ENCODE assay signal across 19 mouse cellular contexts in genomic region chr12:24662131-24662530, GRCm38 (mm10). TPM values are rescaled to one million over a fixed set of nuclear protein-coding genes. Genes with fewer than 3 reads are reported as not detected.
"Had no signal": no experiment of that assay in that cellular context is flagged by ENCODE, and none has a peak within 500 bp of the region (broad histone marks: within the 10 kb centered on the region; RNA-seq: fewer than 3 reads in every experiment).

No protein-coding gene starts in this region.

- H3K27me3 ChIP-seq: liver, embryonic 15.5 days; midbrain, embryonic 12.5 days; neural tube, embryonic 13.5 days; neural tube, embryonic 15.5 days; stomach, embryonic 15.5 days had no signal

- H3K27ac ChIP-seq: liver, embryonic 15.5 days; midbrain, embryonic 10.5 days; midbrain, embryonic 12.5 days; neural tube, embryonic 13.5 days; neural tube, embryonic 15.5 days; stomach, embryonic 15.5 days; stomach, postnatal 0 days had no signal

- H3K9ac ChIP-seq: liver, embryonic 15.5 days; lung, embryonic 14.5 days; midbrain, embryonic 12.5 days; neural tube, embryonic 13.5 days; neural tube, embryonic 15.5 days; stomach, embryonic 15.5 days had no signal

- H3K9me3 ChIP-seq: liver, embryonic 15.5 days; midbrain, embryonic 10.5 days; midbrain, embryonic 12.5 days; neural tube, embryonic 13.5 days; neural tube, embryonic 15.5 days; stomach, embryonic 15.5 days had no signal

- H3K4me2 ChIP-seq: liver, embryonic 15.5 days; lung, embryonic 14.5 days; midbrain, embryonic 12.5 days; neural tube, embryonic 13.5 days; neural tube, embryonic 15.5 days; stomach, embryonic 15.5 days had no signal

- DNase-seq: lung, adult 18-20 months; lung, embryonic 14.5 days; lung, postnatal 10 days; lung, postnatal 4 days; midbrain, embryonic 14.5 days; right cerebral cortex, postnatal 14 days; thymus, adult 2 months; thymus, postnatal 25 days; thymus, postnatal 4 days had no signal

- ATAC-seq: midbrain, embryonic 16.5 days had no signal

- H3K4me3 ChIP-seq: liver, embryonic 15.5 days; midbrain, embryonic 10.5 days; midbrain, embryonic 12.5 days; myocyte; neural tube, embryonic 13.5 days; neural tube, embryonic 15.5 days; stomach, embryonic 15.5 days had no signal

RNA-seq across cellular contexts. Expression of gene Cys1, which starts 19.5 kb away (rescaled TPM):
- total RNA-seq: megakaryocyte-erythroid progenitor cell, adult 5-6 weeks had no signal
